Mouse (Mus musculus): ENCODE data around the gene Sema4g. TPM values are rescaled to one million over a fixed set of nuclear protein-coding genes. Genes with fewer than 3 reads are reported as not detected.
A peak's percentile ranks its signal among the peaks of the same experiment; 100 is the strongest.

Sema4g gene
- polyA plus RNA-seq, 1 experiment from 2014 or later, result 6.9 TPM

DNA sequence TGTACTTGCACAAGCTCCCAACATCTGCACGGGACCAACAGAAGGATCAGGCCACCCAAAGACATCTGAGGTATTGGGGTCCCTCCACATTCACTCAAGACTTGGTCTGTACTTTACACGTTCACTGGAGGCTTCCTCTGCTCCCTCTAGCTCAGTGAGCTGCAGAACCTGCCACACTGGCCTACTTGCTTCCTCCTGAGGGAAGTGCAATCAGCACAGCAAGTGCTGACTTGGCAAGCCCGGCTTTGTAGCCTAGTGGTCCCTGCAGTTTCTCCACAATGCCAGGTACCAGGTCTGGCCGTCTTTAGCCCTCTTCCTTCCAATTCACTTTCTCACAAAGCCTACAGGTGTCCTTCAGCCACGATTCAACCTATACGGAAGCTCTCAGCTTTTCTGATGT is 1.9 kb upstream of the Sema4g start:
- peaks cover 11% of the 10 kb centered on the region for H3K36me3 ChIP-seq
- no peak overlapping the region for H3K27ac ChIP-seq
- 70% methylated on average over 6 of the region's 6 CpGs for WGBS
- no peak overlapping the region for H3K4me3 ChIP-seq (replicated peaks)
- no peak for ATAC-seq (ENCODE audit: insufficient number of reproducible peaks, insufficient read depth, low FRiP score, low TSS enrichment, low read depth)
- H3K4me1 ChIP-seq (replicated peaks), result peaks cover 33% of the 10 kb centered on the region
- no peaks in the 10 kb centered on the region for H3K9me3 ChIP-seq
- H3K27me3 ChIP-seq, result no peaks in the 10 kb centered on the region
- no peak overlapping the region for H3K4me2 ChIP-seq
- H3K9ac ChIP-seq (replicated peaks), result no peak overlapping the region

DNA sequence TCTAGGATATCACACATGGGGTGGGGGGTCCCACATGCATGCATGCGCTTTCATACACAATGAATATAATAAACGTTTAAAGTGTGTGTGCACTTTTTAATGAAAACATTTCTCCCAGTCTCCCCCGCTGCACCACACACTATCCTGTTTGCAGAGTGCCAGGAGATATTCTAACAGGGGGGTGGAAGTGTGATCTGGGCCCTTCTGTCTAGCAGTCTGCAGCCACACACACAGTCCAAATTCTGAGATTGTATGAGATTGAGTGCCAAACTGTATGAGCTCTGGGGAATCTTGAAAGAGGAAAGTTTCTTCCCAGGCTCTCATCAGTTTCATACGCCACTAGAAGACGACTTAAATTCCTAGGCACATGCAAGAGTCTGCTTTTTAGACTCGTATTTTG is 1.1 kb upstream of the Sema4g start:
- Histone ChIP-seq H3K36me3 (peaks cover 13% of the 10 kb centered on the region), H3K4me1 (replicated peaks) (peaks cover 37% of the 10 kb centered on the region), H3K4me3 (replicated peaks) (no peak overlapping the region), H3K9ac (replicated peaks) (no peak overlapping the region), H3K27ac (no peak overlapping the region), H3K27me3 (no peaks in the 10 kb centered on the region), H3K4me2 (no peak overlapping the region), H3K9me3 (no peaks in the 10 kb centered on the region)
- no peak for ATAC-seq (ENCODE audit: insufficient number of reproducible peaks, insufficient read depth, low FRiP score, low TSS enrichment, low read depth)
- WGBS, result 67% methylated on average over 6 of the region's 6 CpGs

DNA sequence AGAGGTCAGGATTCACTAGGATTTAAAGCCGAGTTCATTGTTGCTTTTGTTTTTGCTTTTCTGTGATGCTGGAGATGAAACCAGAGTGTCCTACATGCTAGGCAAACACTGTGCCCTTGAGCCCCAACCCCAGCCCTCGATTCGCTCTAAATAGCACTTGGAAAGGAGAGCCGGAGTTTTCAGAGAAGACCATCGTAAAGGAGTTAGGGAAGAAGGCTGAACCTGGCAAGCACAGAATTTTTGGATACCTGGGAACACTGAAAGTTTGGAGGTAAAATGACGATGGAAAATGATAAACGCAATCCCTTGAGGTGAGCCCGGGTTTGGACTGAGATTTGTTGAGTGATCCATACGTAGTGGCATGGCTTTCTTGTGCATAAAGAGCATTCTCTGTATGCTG is 580 bp upstream of the Sema4g start:
- Histone ChIP-seq H3K4me2 (peak overlapping the region; percentile 93), H3K4me3 (replicated peaks) (peak overlapping the region; percentile 72), H3K27ac (peak overlapping the region; percentile 64; the same call in 1 of the 2 replicates), H3K9ac (replicated peaks) (no peak overlapping the region), H3K36me3 (peaks cover 14% of the 10 kb centered on the region; the same call in 1 of the 2 replicates), H3K4me1 (replicated peaks) (peaks cover 37% of the 10 kb centered on the region), H3K27me3 (no peaks in the 10 kb centered on the region), H3K9me3 (no peaks in the 10 kb centered on the region)
- WGBS, result 26% methylated on average over 9 of the region's 9 CpGs
- no peak for ATAC-seq (ENCODE audit: insufficient number of reproducible peaks, insufficient read depth, low FRiP score, low TSS enrichment, low read depth)

DNA sequence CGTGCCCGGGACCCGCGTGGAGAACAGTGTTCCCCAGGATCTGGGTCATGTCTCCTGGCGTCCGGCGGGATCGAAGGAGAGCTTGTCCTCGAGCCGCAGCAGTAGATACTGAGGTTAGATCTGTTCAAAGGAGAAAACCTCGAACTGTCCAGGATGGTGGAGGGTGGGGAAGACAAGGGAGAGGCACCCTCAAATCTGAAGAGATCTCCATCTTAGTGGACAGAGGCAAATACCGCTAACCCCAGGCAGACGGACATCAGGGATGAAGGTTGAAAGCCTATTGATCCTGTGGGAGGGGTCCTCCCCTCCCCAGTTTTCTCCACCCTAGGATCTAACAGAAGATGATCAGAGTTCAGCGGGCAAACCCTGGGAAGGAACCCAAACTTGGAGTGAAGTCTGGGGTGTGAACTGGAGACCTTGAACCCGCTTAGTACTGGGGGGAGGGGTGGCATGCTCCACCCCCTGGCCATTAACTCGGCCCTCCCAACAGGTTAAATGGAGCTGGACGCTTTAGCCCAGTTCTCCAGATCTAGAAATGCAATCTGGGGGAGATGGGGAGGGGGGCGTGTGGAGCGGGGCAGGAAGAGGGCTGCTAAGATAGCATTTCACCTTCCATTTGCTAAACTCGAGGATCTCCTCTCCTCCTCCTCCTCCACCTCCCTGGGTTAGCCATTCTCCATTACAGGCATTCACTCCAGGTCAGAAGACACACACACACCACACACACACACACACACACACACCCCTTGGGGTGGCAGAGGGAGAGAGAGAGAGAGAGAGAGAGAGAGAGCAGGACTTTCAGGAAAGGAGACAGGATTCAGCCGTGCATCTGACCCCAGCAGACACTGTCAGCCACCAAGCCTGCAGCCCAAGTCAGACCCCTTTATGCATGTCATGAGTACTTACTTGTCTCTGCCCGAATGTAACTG is 930 bp downstream of the Sema4g start:
- WGBS, result 4% methylated on average over 22 of the region's 22 CpGs
- ATAC-seq (ENCODE audit: insufficient number of reproducible peaks, insufficient read depth, low FRiP score, low TSS enrichment, low read depth), result no peak
- peak overlapping the region; percentile 64; the same call in 1 of the 2 replicates for H3K27ac ChIP-seq

DNA sequence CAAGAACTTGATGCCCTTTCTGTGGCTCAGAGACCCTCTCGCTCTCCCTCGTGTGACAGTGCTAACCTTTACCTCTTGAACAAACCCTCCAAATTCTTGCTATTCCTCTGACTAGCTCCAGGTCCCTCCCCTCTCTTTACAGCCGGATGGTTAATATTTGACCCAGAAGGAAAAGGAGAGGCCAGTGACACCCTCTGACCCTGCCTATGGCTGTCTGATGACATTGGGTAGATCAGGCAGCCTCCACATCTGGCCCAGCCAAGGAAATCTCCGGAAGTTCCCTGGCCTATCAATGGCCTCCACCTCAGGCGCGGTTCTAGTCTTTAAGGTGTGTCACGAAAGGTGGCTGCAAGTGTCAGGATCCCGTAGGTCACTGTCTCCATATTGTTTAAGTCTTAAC is 2.1 kb downstream of the Sema4g start:
- no peak overlapping the region for H3K9ac ChIP-seq (replicated peaks)
- no peak overlapping the region for H3K27ac ChIP-seq
- no peaks in the 10 kb centered on the region for H3K9me3 ChIP-seq
- WGBS, result 81% methylated on average over 8 of the region's 8 CpGs
- H3K4me3 ChIP-seq (replicated peaks), result no peak overlapping the region
- peaks cover 22% of the 10 kb centered on the region; the same call in 1 of the 2 replicates for H3K36me3 ChIP-seq
- peaks cover 37% of the 10 kb centered on the region for H3K4me1 ChIP-seq (replicated peaks)
- H3K27me3 ChIP-seq, result no peaks in the 10 kb centered on the region
- ATAC-seq (ENCODE audit: insufficient number of reproducible peaks, insufficient read depth, low FRiP score, low TSS enrichment, low read depth), result no peak
- 0 out of 2 replicates have a peak overlapping the region, but pooled peaks have one; percentile 93 for H3K4me2 ChIP-seq

More for the DNA sequence above, 930 bp downstream of the Sema4g start:
- H3K9me3 ChIP-seq, result no peaks in the 10 kb centered on the region
- H3K36me3 ChIP-seq, result peaks cover 20% of the 10 kb centered on the region; the same call in 1 of the 2 replicates
- H3K4me1 ChIP-seq (replicated peaks), result peaks cover 37% of the 10 kb centered on the region
- H3K4me3 ChIP-seq (replicated peaks), result peak overlapping the region; percentile 72
- no peaks in the 10 kb centered on the region for H3K27me3 ChIP-seq
- H3K9ac ChIP-seq (replicated peaks), result peak overlapping the region; percentile 86
- peak overlapping the region; percentile 93 for H3K4me2 ChIP-seq

DNA sequence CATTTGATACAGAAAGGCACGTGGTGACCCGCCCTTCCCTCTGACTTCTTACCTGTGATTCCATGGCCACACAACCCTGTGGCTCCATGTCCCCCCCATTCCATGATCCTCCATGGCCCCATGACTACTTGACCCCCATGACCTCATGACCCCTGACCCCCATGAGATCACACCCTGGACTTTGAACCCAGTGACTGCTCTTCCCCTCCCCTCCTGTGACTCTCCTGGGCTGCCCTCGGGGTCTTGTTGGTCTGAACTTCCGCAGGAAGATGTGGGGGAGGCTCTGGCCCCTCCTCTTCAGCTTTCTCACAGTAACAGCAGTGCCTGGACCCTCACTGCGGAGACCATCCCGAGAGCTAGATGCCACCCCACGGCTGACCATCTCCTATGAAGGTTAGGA is 3.3 kb downstream of the Sema4g start:
- no peak for ATAC-seq (ENCODE audit: insufficient number of reproducible peaks, insufficient read depth, low FRiP score, low TSS enrichment, low read depth)

DNA sequence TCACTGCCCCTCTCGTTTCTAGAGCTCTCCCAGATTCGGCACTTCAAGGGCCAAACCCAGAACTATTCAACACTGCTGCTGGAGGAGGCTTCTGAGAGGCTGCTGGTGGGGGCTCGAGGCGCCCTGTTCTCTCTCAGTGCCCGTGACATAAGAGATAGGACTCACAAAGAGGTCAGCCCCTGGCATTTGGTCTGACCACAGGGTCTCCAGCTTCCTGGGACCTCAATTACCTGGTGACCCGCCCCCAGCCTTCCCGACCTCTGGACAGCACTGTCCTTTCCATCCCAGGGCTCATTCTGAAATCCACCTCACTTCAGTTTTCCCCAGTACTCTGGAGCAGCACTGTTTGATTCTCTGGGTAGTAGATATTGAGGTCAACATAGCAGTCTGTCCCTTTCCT is 3.8 kb downstream of the Sema4g start:
- Histone ChIP-seq H3K4me1 (replicated peaks) (peaks cover 33% of the 10 kb centered on the region), H3K9ac (replicated peaks) (0 out of 2 replicates have a peak overlapping the region, but pooled peaks have one; percentile 18), H3K9me3 (no peaks in the 10 kb centered on the region), H3K4me3 (replicated peaks) (no peak overlapping the region), H3K36me3 (peaks cover 36% of the 10 kb centered on the region), H3K4me2 (no peak overlapping the region), H3K27ac (no peak overlapping the region), H3K27me3 (no peaks in the 10 kb centered on the region)
- ATAC-seq (ENCODE audit: insufficient number of reproducible peaks, insufficient read depth, low FRiP score, low TSS enrichment, low read depth), result no peak
- WGBS, result 54% methylated on average over 7 of the region's 7 CpGs

More for the DNA sequence above, 3.3 kb downstream of the Sema4g start:
- H3K4me2 ChIP-seq, result no peak overlapping the region
- no peaks in the 10 kb centered on the region for H3K9me3 ChIP-seq
- H3K36me3 ChIP-seq, result peaks cover 32% of the 10 kb centered on the region; the same call in 1 of the 2 replicates
- H3K27ac ChIP-seq, result no peak overlapping the region
- no peak overlapping the region for H3K4me3 ChIP-seq (replicated peaks)
- H3K4me1 ChIP-seq (replicated peaks), result peaks cover 37% of the 10 kb centered on the region
- 0 out of 2 replicates have a peak overlapping the region, but pooled peaks have one; percentile 18 for H3K9ac ChIP-seq (replicated peaks)
- 36% methylated on average over 7 of the region's 7 CpGs for WGBS
- no peaks in the 10 kb centered on the region for H3K27me3 ChIP-seq

DNA sequence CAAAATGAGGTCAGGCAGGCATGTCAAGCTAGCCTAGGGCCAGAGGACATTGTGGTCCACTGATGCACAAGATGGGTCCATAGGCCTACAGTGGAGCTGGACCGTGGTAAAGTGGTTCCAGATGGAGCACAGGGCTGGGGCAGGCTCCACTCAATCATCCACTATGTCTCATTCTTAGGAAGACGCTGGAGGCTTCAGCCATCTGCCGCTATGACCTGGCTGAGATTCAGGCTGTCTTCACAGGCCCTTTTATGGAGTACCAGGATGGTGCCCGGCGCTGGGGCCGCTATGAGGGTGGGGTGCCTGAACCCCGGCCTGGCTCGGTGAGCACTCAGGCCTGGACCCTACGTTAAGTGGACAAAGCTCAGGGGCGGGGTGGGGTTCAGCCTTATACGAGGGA is 8.9 kb downstream of the Sema4g start:
- H3K9me3 ChIP-seq, result no peaks in the 10 kb centered on the region
- ATAC-seq (ENCODE audit: insufficient number of reproducible peaks, insufficient read depth, low FRiP score, low TSS enrichment, low read depth), result no peak
- H3K27ac ChIP-seq, result no peak overlapping the region
- no peaks in the 10 kb centered on the region for H3K27me3 ChIP-seq
- no peak overlapping the region for H3K9ac ChIP-seq (replicated peaks)
- H3K36me3 ChIP-seq, result peaks cover 80% of the 10 kb centered on the region
- no peak overlapping the region for H3K4me3 ChIP-seq (replicated peaks)
- no peak overlapping the region for H3K4me2 ChIP-seq
- H3K4me1 ChIP-seq (replicated peaks), result no peaks in the 10 kb centered on the region
- WGBS, result 74% methylated on average over 11 of the region's 11 CpGs

DNA sequence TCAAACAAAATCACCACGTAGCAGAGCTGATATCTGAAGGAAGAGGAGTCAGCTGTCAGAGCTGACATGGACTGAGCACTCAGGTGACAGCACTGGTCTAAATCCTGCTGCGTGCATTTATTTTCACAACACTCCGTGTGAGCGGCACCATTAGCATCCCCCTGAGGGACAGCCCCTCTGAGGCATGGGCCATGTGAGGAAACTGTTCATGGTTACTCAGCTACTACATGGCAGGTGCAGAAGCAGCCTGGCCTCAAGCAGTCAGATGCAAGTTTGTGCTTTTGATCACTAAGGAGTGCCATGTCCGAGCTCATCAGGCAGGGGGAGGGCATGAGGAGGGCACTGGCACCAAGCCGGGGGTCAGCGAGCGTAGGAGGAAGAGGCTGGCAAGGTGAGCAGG is 10.7 kb downstream of the Sema4g start:
- Histone ChIP-seq H3K4me3 (replicated peaks) (no peak overlapping the region), H3K27ac (no peak overlapping the region), H3K4me2 (no peak overlapping the region), H3K9me3 (no peaks in the 10 kb centered on the region), H3K36me3 (peaks cover 87% of the 10 kb centered on the region), H3K4me1 (replicated peaks) (no peaks in the 10 kb centered on the region), H3K27me3 (no peaks in the 10 kb centered on the region), H3K9ac (replicated peaks) (no peak overlapping the region)
- WGBS, result 91% methylated on average over 8 of the region's 8 CpGs
- no peak for ATAC-seq (ENCODE audit: insufficient number of reproducible peaks, insufficient read depth, low FRiP score, low TSS enrichment, low read depth)

DNA sequence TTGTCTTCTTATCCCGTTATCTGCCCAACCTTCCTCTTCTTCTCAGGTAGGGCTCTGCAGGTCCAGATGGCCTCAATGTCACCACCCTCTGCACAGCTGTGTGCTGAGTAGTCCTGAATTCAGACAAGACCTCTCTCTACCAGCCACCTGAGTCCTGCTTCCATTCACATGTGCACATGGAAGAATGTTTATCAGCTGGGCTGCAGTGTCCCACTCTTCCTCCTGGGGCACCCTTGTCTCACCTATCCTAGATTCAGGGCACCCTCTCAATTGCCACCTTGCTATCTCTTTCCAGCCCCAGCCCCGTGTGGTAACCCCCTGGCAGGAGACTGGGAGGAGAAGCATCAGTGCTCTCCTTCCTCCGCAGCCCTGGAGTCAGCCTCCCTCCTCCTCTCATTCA is 13.4 kb downstream of the Sema4g start:
- Histone ChIP-seq H3K4me2 (no peak overlapping the region), H3K36me3 (peaks cover 79% of the 10 kb centered on the region), H3K4me3 (replicated peaks) (no peak overlapping the region), H3K9ac (replicated peaks) (no peak overlapping the region), H3K9me3 (no peaks in the 10 kb centered on the region), H3K27me3 (no peaks in the 10 kb centered on the region), H3K27ac (no peak overlapping the region), H3K4me1 (replicated peaks) (peaks cover 14% of the 10 kb centered on the region)
- 65% methylated on average over 3 of the region's 3 CpGs for WGBS
- no peak for ATAC-seq (ENCODE audit: insufficient number of reproducible peaks, insufficient read depth, low FRiP score, low TSS enrichment, low read depth)

DNA sequence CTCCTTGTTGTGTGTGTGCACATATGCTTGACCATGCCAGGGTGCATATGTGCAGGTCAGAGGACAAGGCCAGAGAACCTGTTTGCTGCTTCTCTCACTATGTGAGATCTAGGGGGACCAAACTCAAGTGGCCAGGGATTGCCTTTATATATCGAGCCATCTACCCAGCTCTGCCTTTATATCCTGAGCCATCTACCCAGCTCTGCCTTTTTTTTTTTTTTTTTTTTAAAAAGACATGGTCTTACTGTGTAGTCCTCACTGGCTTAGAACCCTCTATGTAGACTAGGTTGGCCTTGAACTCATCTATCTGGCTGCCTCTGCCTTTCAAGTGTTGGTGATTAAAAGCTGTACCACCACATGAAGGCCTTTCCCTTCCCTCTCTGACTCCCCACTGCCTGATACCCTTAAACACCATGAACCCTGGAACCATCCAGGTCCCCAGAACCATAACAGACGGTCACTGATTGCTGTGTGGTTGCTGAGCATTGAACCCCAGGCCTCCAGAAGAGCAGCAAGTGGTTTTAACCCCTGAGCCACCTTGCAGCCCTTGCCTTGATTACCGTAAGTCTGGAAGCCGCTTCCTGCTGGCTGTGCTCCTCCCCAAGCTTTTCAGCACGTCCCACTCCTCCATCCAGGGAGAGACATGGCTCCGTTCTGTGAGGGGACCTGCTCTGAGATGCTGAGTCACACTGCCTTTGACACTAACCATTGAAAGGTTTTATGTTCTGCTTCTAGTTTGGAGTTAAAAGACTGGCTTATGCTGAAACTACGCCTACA is 15.0 kb downstream of the Sema4g start:
- no peak for ATAC-seq (ENCODE audit: insufficient number of reproducible peaks, insufficient read depth, low FRiP score, low TSS enrichment, low read depth)
- Histone ChIP-seq H3K4me2 (no peak overlapping the region), H3K27ac (no peak overlapping the region), H3K9ac (replicated peaks) (no peak overlapping the region), H3K27me3 (no peaks in the 10 kb centered on the region), H3K4me3 (replicated peaks) (no peak overlapping the region), H3K36me3 (peaks cover 74% of the 10 kb centered on the region), H3K4me1 (replicated peaks) (peaks cover 18% of the 10 kb centered on the region), H3K9me3 (no peaks in the 10 kb centered on the region)
- WGBS, result 85% methylated on average over 7 of the region's 7 CpGs
